Mouse (Mus musculus): ENCODE data around the gene Rnft2. TPM values are rescaled to one million over a fixed set of nuclear protein-coding genes. Genes with fewer than 3 reads are reported as not detected.

The Rnft2 gene
- 0.97 and 1.6 TPM in 2 replicates for polyA plus RNA-seq (2015; fragmentation: Nextera tagmentation; extraction: Ambion mirVana)

GRCm38 (mm10) chr5:118244606-118245443 lies at the start of gene Rnft2, which contains the start of gene 2410131K14Rik:
Gene Rnft2 (minus strand): TSS chr5:118245116.
Gene 2410131K14Rik (plus strand): TSS chr5:118245227.
- H3K27me3 ChIP-seq, result no peaks in the 10 kb centered on the region
- peak within 1 kb of the TSS; percentile 79 for H3K4me3 ChIP-seq
- H3K4me1 ChIP-seq (replicated peaks), result peaks cover 15% of the 10 kb centered on the region
- no peaks in the 10 kb centered on the region for H3K9me3 ChIP-seq (replicated peaks)
- peak within 1 kb of the TSS; percentile 71 for H3K9ac ChIP-seq
- peak within 1 kb of the TSS; percentile 80 for H3K4me2 ChIP-seq
- under 1% methylated on average over 68 of the region's 68 CpGs for WGBS
- no peaks in the 10 kb centered on the region for H3K36me3 ChIP-seq
- ATAC-seq (replicated peaks; ENCODE audit: insufficient number of reproducible peaks, insufficient read depth, low FRiP score, low read depth), result peak; percentile 100
- H3K27ac ChIP-seq, result peak within 1 kb of the TSS; percentile 79

DNA sequence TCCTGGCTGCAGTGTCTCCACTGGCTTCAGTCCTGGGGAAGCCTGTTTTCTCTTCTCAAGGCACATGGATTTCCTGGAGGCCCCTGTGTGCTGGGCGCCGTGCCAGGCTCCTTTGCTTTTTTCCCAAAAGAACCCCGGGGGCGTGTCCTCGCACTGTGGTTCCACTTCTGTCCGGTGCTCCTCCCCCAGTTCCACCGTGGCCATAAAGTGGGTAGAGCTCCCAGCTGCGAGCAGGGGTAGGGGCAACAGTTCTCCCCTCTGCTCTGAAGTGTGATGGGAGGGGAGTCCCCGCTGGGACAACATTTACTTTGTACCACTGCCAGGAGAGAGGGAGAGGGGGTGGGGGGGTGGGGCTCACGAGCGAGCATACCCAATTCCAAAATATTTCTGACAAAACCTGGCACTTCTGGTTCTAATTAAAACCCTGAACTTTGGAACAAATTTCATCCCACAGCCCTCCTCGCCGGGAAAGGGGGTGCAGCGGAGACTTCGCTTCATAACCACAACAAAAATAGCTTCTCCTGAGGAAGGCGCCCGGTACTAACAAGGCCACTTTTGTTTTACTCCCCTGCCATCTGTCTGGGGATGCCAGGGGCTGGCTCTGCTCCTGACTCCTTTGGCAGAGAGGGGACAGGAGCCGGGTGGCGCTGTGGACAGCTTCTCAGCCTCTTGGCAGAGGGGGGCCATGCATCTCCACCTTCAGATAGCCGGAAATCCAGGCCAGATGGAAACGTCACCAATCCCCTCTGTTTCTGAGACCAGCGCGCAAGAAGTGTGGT lies 49.4 kb upstream of the Rnft2 start:
- 15% methylated on average over 23 of the region's 23 CpGs for WGBS
- Histone ChIP-seq H3K27me3 (no peaks in the 10 kb centered on the region), H3K4me2 (peak overlapping the region; percentile 63), H3K4me3 (peak overlapping the region; percentile 38), H3K9me3 (replicated peaks) (no peaks in the 10 kb centered on the region), H3K36me3 (no peaks in the 10 kb centered on the region), H3K9ac (no peak overlapping the region), H3K27ac (peak overlapping the region; percentile 80), H3K4me1 (replicated peaks) (peaks cover 22% of the 10 kb centered on the region)
- ATAC-seq (replicated peaks; ENCODE audit: insufficient number of reproducible peaks, insufficient read depth, low FRiP score, low read depth), result peak; percentile 90

- no peak overlapping the region for H3K4me3 ChIP-seq
- 52% methylated on average over 4 of the region's 4 CpGs for WGBS
- no peaks in the 10 kb centered on the region for H3K27me3 ChIP-seq
- H3K9ac ChIP-seq, result no peak overlapping the region
- H3K27ac ChIP-seq, result no peak overlapping the region
- no peaks in the 10 kb centered on the region for H3K36me3 ChIP-seq
- peaks cover 19% of the 10 kb centered on the region for H3K4me1 ChIP-seq (replicated peaks)
- ATAC-seq (replicated peaks; ENCODE audit: insufficient number of reproducible peaks, insufficient read depth, low FRiP score, low read depth), result no peak
- no peaks in the 10 kb centered on the region for H3K9me3 ChIP-seq (replicated peaks)
- no peak overlapping the region for H3K4me2 ChIP-seq
Observed at GRCm38 (mm10) chr5:118292476-118292875, 47.6 kb upstream of the Rnft2 start.

- 84% methylated on average over 4 of the region's 4 CpGs for WGBS
- peaks cover 16% of the 10 kb centered on the region for H3K4me1 ChIP-seq (replicated peaks)
- ATAC-seq (replicated peaks; ENCODE audit: insufficient number of reproducible peaks, insufficient read depth, low FRiP score, low read depth), result no peak
Observed at GRCm38 (mm10) chr5:118291453-118291852, 46.5 kb upstream of the Rnft2 start.

GRCm38 (mm10) chr5:118277741-118278495 lies 33.0 kb upstream of the Rnft2 start:
- H3K4me2 ChIP-seq, result no peak overlapping the region
- H3K27ac ChIP-seq, result no peak overlapping the region
- no peaks in the 10 kb centered on the region for H3K9me3 ChIP-seq (replicated peaks)
- no peak overlapping the region for H3K4me3 ChIP-seq
- no peak for ATAC-seq (replicated peaks; ENCODE audit: insufficient number of reproducible peaks, insufficient read depth, low FRiP score, low read depth)
- no peak overlapping the region for H3K9ac ChIP-seq
- WGBS, result 64% methylated on average over 18 of the region's 18 CpGs
- H3K36me3 ChIP-seq, result no peaks in the 10 kb centered on the region
- H3K4me1 ChIP-seq (replicated peaks), result peaks cover 25% of the 10 kb centered on the region
- H3K27me3 ChIP-seq, result peaks cover 70% of the 10 kb centered on the region

More at GRCm38 (mm10) chr5:118291453-118291852, 46.5 kb upstream of the Rnft2 start:
- H3K4me3 ChIP-seq, result no peak overlapping the region
- H3K9me3 ChIP-seq (replicated peaks), result no peaks in the 10 kb centered on the region
- H3K27ac ChIP-seq, result no peak overlapping the region
- no peak overlapping the region for H3K4me2 ChIP-seq
- H3K9ac ChIP-seq, result no peak overlapping the region
- no peaks in the 10 kb centered on the region for H3K36me3 ChIP-seq
- no peaks in the 10 kb centered on the region for H3K27me3 ChIP-seq

DNA sequence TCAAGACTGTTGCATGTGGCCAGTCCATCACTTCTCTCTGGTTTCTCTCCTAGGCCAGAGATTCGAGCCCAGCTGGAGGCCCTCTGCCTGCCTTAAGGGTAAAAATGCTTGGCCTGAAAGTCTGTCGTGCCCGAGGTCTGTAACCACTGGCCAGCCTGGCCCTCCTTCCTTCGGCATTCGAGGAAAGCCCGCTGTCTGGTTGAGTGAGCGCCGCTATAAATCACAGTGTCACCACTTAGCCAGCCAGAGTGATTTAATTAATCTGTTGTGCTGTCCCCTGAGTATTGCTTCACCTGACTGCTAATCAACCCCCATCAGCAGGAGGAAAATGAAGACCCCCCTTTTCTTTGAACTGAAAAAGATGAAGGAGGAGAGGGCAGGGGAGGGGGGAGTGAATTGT lies 31.8 kb upstream of the Rnft2 start:
- no peak overlapping the region for H3K4me3 ChIP-seq
- H3K27ac ChIP-seq, result no peak overlapping the region
- ATAC-seq (replicated peaks; ENCODE audit: insufficient number of reproducible peaks, insufficient read depth, low FRiP score, low read depth), result no peak
- peaks cover 79% of the 10 kb centered on the region for H3K27me3 ChIP-seq
- H3K9me3 ChIP-seq (replicated peaks), result no peaks in the 10 kb centered on the region
- no peaks in the 10 kb centered on the region for H3K36me3 ChIP-seq
- WGBS, result 50% methylated on average over 8 of the region's 8 CpGs
- H3K4me2 ChIP-seq, result no peak overlapping the region
- no peak overlapping the region for H3K9ac ChIP-seq
- peaks cover 25% of the 10 kb centered on the region for H3K4me1 ChIP-seq (replicated peaks)

- Histone ChIP-seq H3K9ac (no peak overlapping the region), H3K9me3 (replicated peaks) (no peaks in the 10 kb centered on the region), H3K36me3 (no peaks in the 10 kb centered on the region), H3K27me3 (peaks cover 83% of the 10 kb centered on the region), H3K4me3 (no peak overlapping the region), H3K4me2 (no peak overlapping the region), H3K4me1 (replicated peaks) (peaks cover 25% of the 10 kb centered on the region), H3K27ac (no peak overlapping the region)
- ATAC-seq (replicated peaks; ENCODE audit: insufficient number of reproducible peaks, insufficient read depth, low FRiP score, low read depth), result no peak
- WGBS, result 61% methylated on average over 7 of the region's 7 CpGs
Observed at GRCm38 (mm10) chr5:118276281-118276680, 31.4 kb upstream of the Rnft2 start.

DNA sequence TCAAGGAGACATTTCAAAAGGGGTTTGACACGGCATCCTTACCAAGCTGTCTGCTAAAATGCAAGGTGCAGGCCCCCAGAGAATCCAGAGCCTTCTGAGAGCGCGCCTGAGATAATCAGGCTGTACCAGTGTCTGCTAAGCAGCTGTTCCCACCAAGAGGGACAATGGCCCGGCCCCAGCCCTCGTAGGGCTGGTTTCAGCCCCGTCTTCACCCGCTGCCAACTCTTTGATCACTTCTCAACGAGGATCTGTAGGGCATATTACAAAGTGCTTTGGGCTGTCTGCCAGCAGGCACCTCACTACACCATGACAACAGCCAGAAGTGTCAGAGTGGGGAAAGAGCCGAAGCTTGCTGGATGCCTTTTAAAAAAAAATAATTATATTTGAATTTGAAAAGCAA lies 29.6 kb upstream of the Rnft2 start:
- WGBS, result 12% methylated on average over 9 of the region's 9 CpGs
- H3K36me3 ChIP-seq, result no peaks in the 10 kb centered on the region
- no peak overlapping the region for H3K4me3 ChIP-seq
- no peak overlapping the region for H3K9ac ChIP-seq
- peaks cover 25% of the 10 kb centered on the region for H3K4me1 ChIP-seq (replicated peaks)
- no peaks in the 10 kb centered on the region for H3K9me3 ChIP-seq (replicated peaks)
- no peak overlapping the region for H3K27ac ChIP-seq
- H3K27me3 ChIP-seq, result peaks cover 89% of the 10 kb centered on the region
- ATAC-seq (replicated peaks; ENCODE audit: insufficient number of reproducible peaks, insufficient read depth, low FRiP score, low read depth), result peak; percentile 75
- H3K4me2 ChIP-seq, result peak overlapping the region; percentile 29

GRCm38 (mm10) chr5:118273446-118273845 lies 28.5 kb upstream of the Rnft2 start:
- Histone ChIP-seq H3K9me3 (replicated peaks) (no peaks in the 10 kb centered on the region), H3K36me3 (no peaks in the 10 kb centered on the region), H3K4me2 (no peak overlapping the region), H3K27ac (no peak overlapping the region), H3K9ac (no peak overlapping the region), H3K27me3 (peaks cover 86% of the 10 kb centered on the region), H3K4me1 (replicated peaks) (peaks cover 30% of the 10 kb centered on the region), H3K4me3 (no peak overlapping the region)
- ATAC-seq (replicated peaks; ENCODE audit: insufficient number of reproducible peaks, insufficient read depth, low FRiP score, low read depth), result no peak
- 72% methylated on average over 7 of the region's 7 CpGs for WGBS

- H3K4me3 ChIP-seq, result no peak overlapping the region
- H3K9me3 ChIP-seq (replicated peaks), result no peaks in the 10 kb centered on the region
- ATAC-seq (replicated peaks; ENCODE audit: insufficient number of reproducible peaks, insufficient read depth, low FRiP score, low read depth), result no peak
- H3K36me3 ChIP-seq, result no peaks in the 10 kb centered on the region
- no peak overlapping the region for H3K4me2 ChIP-seq
- no peak overlapping the region for H3K27ac ChIP-seq
- H3K4me1 ChIP-seq (replicated peaks), result peaks cover 29% of the 10 kb centered on the region
- peaks cover 81% of the 10 kb centered on the region for H3K27me3 ChIP-seq
- 62% methylated on average over 10 of the region's 10 CpGs for WGBS
- H3K9ac ChIP-seq, result no peak overlapping the region
Observed at GRCm38 (mm10) chr5:118271449-118272110, 26.7 kb upstream of the Rnft2 start.

Data from heart, embryonic 15.5 days (tissue).